Mouse (Mus musculus) left cerebral cortex, adult 2 months (tissue): ENCODE measurements around the gene Lilrb4a. TPM values are rescaled to one million over a fixed set of nuclear protein-coding genes. Genes with fewer than 3 reads are reported as not detected.
"Not testable (repeated sequence)": the region's sequence is repeated elsewhere in the genome, so short reads cannot be mapped to it uniquely, and the experiment has no call there.

Experiments
- DNase-seq, 2 experiments: peaks; one replicate each; pipeline ENCODE4 v3.0.0; 2021 to 2022; ENCODE audit warnings: low spot score in 2 of 2, mixed read lengths in 1 of 2; ENCODE audit errors: extremely low spot score in 1 of 2
- H3K27ac ChIP-seq: fragments of 200-600 bp; 2 replicates; pipeline ENCODE4 v1.8.1; 2022
- H3K4me3 ChIP-seq: fragments of 200-600 bp; 2 replicates; pipeline ENCODE4 v1.8.1; 2022
- CTCF ChIP-seq: fragments of 200-600 bp; IDR thresholded peaks from 2 replicates; pipeline ENCODE4 v1.8.1; 2022; ENCODE audit warnings: antibody characterized with exemption, mild to moderate bottlenecking, moderate library complexity
- intact Hi-C: fragments of 180-260 bp; cut with DNase I; formaldehyde crosslinking; loops from one replicate; pipeline ENCODE4 v1.15.1; 2025
- long read RNA-seq, 2 experiments: library from polyadenylated mRNA; stranded (forward); transcript quantifications; one replicate each; pipeline ENCODE4 v2.0.0; 2021; ENCODE audit warnings: borderline mapping rate in 2 of 2
- total RNA-seq, 2 experiments: library from RNA; stranded (reverse); gene quantifications; 2 replicates each; pipeline ENCODE4 v1.2.3; 2021

Lilrb4a gene
- total RNA-seq, result 1 to 10 TPM in 1 of 2 experiments, under 1 TPM in 1; 0.33 to 1.2 TPM
- long read RNA-seq, experiment 1, partial matches to known transcripts, result 0 of 1 reads
- long read RNA-seq, experiment 1, other reads (novel, unspliced or antisense), result 1 of 1 reads
- long read RNA-seq, experiment 2, result 0 reads

- DNase-seq, H3K4me3 ChIP-seq, H3K27ac ChIP-seq, intact Hi-C loops: not testable (repeated sequence)
These were observed at the start of gene Lilrb4a for GRCm38 (mm10) chr10:51490691-51491090. TSS of gene Lilrb4a (plus strand) at chr10:51490956.

- Histone ChIP-seq H3K4me3 (no peak overlapping the region), H3K27ac (no peak overlapping the region)
- TF ChIP-seq CTCF, result no peak
- DNase-seq, result no peak
- intact Hi-C loops, result no loop called here
These were observed 39.1 kb upstream of the Lilrb4a start for GRCm38 (mm10) chr10:51451610-51452009.

DNA sequence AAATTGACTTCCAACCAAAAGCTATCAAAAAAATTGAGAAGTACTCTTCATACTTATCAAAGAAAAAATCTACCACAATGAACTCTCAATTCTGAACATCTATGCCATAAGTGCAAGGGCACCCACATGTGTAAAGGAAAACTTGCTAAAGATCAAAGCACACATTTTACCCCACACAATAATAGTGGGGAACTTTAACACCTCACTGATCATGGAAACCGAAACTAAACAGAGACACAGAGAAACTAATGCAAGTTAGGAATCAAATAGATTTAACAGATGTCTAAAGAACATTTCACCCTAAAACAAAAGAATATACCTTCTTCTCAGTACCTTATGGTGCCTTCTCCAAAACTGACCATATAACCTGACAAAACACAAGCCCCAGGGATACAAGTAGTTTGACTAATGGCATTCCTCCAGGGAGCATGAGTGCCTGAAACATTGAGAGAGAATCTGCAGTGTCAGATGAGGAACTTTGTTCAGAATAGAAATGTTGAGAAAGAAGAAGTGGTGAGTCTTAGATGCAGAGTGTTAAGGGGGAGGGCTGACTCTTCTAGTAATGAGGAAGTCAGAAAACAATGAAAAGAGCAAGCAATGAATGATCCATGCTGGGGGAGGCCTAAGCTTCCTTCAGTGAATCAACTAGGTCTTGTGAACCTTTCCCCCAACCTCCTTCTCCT lies 37.0 kb upstream of the Lilrb4a start:
- no peak for DNase-seq
- TF ChIP-seq CTCF, result no peak

GRCm38 (mm10) chr10:51454365-51454764 lies 36.4 kb upstream of the Lilrb4a start:
- TF ChIP-seq CTCF, result no peak
- intact Hi-C loops, result no loop called here
- H3K27ac ChIP-seq, result no peak overlapping the region

More for the DNA sequence above, 37.0 kb upstream of the Lilrb4a start:
- Histone ChIP-seq H3K27ac (no peak overlapping the region), H3K4me3 (no peak overlapping the region)
- intact Hi-C loops, result no loop called here

DNA sequence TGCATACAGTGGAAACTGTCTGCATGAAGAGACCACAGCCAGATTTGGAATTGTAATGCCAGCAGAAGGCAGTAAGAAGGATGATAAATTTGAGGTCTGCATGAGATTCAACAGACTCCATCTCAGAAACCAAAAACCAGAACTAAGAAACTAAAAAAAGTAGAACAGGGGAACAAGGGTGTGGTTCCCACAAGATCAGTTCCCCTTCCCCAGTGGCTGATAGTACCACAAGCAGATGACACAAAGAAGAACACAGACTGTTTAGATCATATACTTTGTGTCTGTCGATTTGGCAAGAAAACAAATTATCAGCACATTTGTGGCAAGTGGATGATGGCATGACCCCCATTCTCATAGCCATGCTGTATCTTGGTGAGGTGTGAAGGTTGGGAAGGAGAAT lies 35.0 kb upstream of the Lilrb4a start:
- no peak overlapping the region for H3K27ac ChIP-seq

More at GRCm38 (mm10) chr10:51454365-51454764, 36.4 kb upstream of the Lilrb4a start:
- H3K4me3 ChIP-seq, result no peak overlapping the region
- DNase-seq, result no peak

DNA sequence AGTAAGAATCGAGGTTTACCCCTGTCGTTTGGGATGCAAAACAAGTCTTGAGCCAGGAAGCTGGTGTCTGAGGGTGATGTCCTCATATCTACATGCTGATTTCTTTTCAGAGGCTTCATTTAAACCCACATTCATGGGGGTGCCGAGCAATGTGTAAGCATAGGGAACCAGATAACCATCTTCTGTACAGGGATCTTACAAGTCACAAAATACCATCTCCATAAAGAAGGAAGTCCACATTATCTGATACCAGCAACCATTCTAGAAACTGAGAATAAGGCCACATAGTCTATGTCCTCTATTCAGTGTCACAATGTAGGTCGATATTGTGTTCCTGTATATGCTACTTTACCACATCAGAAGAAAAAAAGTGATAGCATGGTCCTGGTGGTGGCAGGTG lies 34.4 kb upstream of the Lilrb4a start:
- TF ChIP-seq CTCF, result no peak
- DNase-seq, result no peak
- intact Hi-C loops, result no loop called here
- Histone ChIP-seq H3K27ac (no peak overlapping the region), H3K4me3 (no peak overlapping the region)

More for the DNA sequence above, 35.0 kb upstream of the Lilrb4a start:
- no peak for DNase-seq
- TF ChIP-seq CTCF, result no peak
- intact Hi-C loops, result no loop called here
- no peak overlapping the region for H3K4me3 ChIP-seq

GRCm38 (mm10) chr10:51463800-51464199 lies 27.0 kb upstream of the Lilrb4a start:
- intact Hi-C loops, DNase-seq, H3K27ac ChIP-seq, H3K4me3 ChIP-seq: not testable (repeated sequence)

DNA sequence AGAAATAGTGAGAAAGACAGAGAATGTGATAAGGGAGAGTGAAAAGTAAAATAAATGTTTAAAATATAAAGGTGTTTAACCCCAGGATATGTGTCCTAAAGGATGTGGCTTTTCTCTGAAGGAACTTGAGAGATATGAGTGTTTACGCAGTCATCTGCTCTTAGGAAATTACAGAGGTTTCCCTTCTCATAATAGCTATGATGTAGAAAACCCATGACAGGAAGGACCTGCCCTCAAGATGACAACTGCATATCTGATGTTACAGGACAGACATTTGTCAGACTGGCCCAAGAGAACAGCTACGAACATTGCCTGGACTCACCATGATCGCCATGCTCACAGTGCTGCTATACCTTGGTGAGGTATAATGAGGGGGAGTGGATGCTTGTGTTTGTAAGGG lies 10.4 kb upstream of the Lilrb4a start, which contains the start of the genes Gm49339 and Lilr4b:
TSS of gene Gm49339 (plus strand) at position 216 of the 400 bp plus-strand sequence.
TSS of gene Lilr4b (plus strand) at position 236 of the 400 bp plus-strand sequence.
- DNase-seq, H3K4me3 ChIP-seq, H3K27ac ChIP-seq, intact Hi-C loops: not testable (repeated sequence)

DNA sequence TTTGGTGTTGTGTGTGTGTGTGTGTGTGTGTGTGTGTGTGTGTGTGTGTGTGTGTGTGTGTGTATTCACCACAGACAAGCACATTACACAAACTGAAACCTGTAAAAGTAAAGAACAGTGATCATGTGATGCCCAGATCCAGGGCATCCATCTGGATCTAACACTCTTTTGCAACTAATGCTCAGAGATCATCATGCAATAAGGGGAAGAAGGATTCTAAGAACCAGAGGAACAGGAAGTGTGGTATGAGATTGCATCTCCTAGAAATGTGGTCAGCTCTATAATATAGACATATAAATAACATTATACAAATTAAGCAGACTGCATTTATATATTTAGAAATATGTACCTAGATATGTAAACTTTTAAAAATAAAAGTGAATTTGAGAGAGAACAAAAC lies 29.3 kb downstream of the Lilrb4a start:
- TF ChIP-seq CTCF, result no peak
- no peak overlapping the region for H3K4me3 ChIP-seq
- DNase-seq, result no peak
- no peak overlapping the region for H3K27ac ChIP-seq
- intact Hi-C loops, result no loop called here

DNA sequence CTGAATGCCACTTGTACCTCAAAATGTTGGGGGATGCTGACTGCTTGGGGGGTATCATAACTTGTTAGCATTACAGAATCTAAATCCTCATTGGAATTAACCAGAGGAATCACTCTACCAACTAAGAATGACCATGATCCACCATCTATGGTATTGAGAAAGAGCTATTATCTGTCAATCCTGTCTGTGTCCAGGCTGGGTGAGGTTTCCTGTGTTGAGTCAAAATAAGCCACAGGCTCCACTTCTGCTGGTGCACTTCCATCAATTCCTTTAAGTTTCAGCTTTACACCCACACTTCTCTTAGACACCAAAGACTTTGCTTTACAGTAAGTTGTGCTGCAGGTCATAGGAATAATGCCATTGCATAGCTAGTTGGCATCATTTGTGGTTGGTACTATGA lies 30.7 kb downstream of the Lilrb4a start:
- Histone ChIP-seq H3K4me3 (no peak overlapping the region), H3K27ac (no peak overlapping the region)
- TF ChIP-seq CTCF, result no peak
- intact Hi-C loops, result no loop called here
- no peak for DNase-seq

DNA sequence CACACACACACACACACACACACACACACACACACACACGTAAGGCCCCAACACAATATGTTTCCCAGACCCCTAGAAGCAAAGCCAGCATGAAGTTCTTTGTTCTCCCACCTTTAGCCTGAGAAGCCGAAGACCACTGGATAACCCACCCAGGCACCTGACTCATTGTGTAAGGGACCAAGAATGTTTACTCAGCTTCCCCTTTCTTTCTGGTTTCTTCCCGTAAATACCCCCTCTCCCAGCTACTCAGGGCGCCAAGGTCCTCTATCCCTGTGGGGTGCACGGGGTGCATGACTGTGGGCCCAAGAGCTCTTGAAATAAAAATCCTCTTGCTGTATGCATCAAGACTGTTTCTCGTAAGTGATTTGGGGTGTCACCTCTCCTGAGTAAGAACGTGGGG lies 35.3 kb downstream of the Lilrb4a start:
- no peak overlapping the region for H3K27ac ChIP-seq
- no peak for TF ChIP-seq CTCF
- no peak overlapping the region for H3K4me3 ChIP-seq
- intact Hi-C loops, result no loop called here
- no peak for DNase-seq

GRCm38 (mm10) chr10:51526633-51527032 lies 35.9 kb downstream of the Lilrb4a start:
- intact Hi-C loops, result no loop called here
- DNase-seq, result no peak
- no peak for TF ChIP-seq CTCF
- H3K27ac ChIP-seq, result no peak overlapping the region
- no peak overlapping the region for H3K4me3 ChIP-seq
